Mouse (Mus musculus) cerebellum, postnatal 4 days (tissue): ENCODE results near the gene Mfsd6.

ENCODE experiments used
- DNase-seq, 2 experiments: peaks; one replicate each; pipeline ENCODE4 v3.0.0; 2022; ENCODE audit warnings: low spot score in 2 of 2, mixed read lengths in 1 of 2

Mfsd6 gene

DNA sequence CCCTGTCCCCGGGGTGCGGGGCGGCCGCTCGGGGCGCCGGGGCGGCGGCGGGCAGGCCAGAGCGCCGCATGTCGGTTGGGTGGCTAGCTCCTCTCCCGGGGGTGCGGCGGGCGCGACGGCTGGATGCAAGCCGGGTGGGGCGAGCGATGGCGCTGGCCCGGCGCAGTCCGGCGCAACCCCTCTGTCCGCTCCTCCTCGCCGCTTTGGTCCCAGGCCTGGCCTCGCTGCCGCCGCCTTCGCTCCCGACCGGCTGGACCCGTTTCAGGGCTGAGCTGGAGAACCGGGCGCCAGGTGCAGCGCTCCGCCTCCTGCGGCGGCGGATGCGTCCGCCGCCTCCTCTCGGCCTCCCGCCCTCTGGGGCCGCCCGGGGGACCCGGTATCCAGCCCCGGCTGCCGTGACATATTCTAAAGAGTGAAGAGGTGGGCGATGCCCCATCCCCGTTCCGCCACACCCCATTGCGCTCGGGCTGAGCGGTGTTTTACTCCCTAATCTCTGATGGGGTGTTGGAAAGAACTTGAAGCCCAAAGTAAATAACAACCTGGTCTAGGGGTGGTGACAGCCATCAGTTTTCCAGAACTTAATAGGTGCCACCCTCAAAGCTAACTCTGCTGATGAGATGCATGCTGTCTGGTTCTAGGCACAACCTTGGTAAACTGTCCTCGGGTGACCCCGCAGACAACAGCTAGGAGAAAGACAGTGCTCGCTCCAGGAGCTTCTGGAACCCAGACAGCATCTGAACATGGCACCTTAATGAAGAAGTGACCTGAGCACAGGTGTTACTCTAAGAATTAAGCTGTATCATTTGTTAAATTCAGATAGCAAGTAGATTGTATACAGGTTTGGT is at the start of gene Mfsd6:
Mfsd6 (minus strand) TSS at position 407 of the 845 bp plus-strand sequence.
- DNase-seq = peak; percentile 29 to 54

DNA sequence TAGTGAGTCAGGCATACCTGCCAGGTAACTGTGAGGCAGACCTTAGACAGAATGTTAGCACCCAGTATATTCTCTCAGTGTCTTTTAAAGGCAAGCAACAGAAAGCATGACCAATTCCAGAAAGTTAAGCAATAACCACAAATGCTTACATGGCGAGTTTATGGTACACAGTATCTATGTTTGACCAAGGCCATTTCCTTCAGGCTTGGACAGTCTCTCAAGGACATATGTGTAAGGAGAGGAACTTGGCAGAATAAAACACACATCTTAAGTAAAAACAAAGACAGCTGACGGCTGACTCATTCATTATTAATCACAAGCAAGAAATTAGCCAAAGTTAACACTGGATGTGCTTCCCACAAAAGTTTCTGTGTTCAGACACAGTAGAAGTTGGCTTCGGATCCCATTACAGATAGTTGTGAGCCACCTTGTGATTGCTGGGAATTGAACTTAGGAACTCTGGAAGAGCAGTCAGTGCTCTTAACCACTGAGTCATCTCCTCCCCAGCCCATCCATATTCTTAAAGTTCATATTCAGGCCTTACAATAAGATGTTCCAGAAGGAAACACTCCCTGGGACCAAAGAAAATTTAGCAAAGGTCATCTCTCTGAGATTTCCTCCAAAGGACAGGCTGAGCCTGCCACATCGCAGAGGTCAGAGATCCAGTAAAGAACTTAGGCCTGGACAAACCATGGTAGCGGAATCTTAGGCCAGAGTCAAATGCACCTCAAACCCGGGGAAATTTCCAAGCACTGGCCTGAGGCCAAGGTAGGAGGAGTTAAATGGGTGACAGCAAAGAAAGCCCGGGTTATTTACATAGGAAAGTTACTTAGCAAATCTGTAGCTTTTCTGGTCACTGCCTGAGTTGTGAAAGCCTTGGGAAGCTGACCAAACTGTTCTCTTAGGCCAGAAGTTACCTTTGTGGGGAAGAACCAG is 38.2 kb upstream of the Mfsd6 start:
- DNase-seq = no peak

DNA sequence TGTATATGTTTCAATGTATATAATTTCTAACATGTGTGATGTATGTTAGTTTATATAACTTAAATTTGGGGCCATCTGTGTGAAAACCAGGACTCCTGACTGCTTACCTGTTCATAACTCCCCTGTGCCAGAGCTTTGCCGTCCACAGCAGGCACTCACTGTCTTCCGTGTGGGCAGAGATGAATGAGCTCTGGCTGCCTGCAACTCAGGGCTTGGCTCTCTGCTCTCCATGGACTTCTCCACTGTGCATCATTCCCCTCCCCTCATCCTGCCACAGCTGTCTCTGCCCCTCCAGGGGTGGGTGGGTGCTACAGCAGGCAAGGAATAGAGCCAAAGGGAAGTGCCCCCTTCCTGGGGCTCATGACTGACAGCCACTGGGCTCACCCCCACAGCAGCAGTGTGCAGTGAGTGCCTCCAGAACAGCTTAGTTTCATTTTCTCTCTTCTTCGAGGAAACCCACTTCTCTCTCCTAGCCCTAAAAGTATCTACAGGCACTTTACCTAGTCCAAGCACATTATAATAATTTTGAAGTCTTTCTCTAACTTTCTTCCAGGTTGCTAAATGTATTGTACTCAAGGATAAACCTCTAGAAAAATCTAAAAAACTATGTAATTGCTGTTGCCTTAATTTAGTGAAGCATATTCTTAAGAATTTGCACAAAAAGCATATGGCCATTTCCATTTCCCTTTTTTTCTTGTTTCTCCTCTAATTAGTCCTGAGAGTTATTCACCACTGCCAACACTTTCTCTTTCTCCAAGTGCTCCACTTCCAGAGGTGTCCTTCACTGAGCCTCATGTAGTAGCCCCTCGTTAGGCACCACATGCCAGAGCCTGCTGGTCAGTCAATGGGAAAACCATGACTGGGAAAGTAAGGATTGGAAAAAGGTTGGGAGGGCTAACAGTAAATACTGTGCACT is 36.9 kb upstream of the Mfsd6 start:
- no peak for DNase-seq

GRCm38 (mm10) chr1:52758174-52758573 is 30.9 kb upstream of the Mfsd6 start:
- no peak for DNase-seq

GRCm38 (mm10) chr1:52754331-52754730 is 27.1 kb upstream of the Mfsd6 start:
- no peak for DNase-seq

DNA sequence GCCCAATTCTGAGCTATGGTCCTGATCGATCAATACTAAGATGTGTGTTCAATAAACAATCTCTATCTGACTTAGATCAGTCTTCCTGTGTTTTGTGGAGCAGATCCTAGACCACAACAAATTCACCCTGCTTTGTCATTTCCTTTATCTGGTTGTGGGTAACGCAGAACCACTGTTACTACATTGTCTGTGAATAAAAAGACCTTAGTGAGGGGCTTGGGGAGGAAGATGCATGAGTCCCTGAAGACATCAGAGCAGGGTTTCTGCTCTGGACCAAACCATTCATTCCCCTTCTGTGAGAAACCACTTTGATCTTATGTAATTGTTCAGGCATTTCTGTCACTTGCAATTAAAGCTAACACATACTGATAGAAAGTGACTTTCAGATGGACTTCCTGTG is 26.6 kb upstream of the Mfsd6 start:
- DNase-seq = no peak

- no peak for DNase-seq
Observed at GRCm38 (mm10) chr1:52752706-52753105, 25.4 kb upstream of the Mfsd6 start.

DNA sequence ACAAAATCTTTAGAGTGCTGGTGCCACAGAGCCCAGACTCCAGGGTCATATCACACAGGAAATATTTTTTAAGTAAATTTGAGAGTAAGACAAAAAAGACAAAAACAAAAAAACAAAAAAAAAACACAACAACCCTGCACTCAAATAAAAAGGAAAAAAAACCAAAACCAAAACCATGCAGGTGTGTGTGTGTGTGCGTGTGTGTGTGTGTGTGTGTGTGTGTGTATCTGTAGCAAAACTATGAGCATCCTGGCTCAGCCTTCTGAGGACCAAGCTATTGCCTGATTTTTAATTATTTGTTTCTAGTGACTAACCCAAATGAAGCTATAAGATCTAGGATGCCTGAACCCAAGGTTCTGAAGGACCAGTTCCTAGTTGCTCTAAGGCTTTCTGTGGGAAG is 24.4 kb upstream of the Mfsd6 start:
- DNase-seq = no peak

GRCm38 (mm10) chr1:52749978-52750377 is 22.7 kb upstream of the Mfsd6 start:
- DNase-seq = no peak

DNA sequence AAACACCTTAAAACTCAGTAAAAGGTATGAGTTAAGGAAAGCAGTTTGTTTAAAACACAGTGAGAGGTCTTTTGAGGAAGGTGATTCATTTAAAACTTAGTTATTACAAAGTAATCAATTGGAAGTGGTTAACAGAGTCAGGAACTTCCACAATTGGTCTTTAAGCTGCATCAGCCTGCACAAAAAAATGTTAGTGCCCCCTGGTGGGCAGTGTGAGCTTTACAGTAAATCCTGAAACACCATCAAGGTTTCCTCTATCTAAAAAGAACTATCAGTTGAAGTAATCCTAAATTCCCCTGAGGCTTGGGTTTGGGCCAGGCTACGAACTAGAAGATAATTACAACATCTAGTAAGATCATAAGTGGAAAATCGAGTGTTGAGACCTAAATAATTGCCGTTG is 21.0 kb upstream of the Mfsd6 start:
- peak in 1 of 2 experiments; percentile 57 for DNase-seq

GRCm38 (mm10) chr1:52742567-52742966 is 15.3 kb upstream of the Mfsd6 start:
- DNase-seq = no peak

GRCm38 (mm10) chr1:52734208-52734607 is 6.9 kb upstream of the Mfsd6 start:
- no peak for DNase-seq

GRCm38 (mm10) chr1:52730258-52730657 is 3.0 kb upstream of the Mfsd6 start:
- DNase-seq = no peak

GRCm38 (mm10) chr1:52728857-52729489 is 1.7 kb upstream of the Mfsd6 start:
- no peak for DNase-seq

DNA sequence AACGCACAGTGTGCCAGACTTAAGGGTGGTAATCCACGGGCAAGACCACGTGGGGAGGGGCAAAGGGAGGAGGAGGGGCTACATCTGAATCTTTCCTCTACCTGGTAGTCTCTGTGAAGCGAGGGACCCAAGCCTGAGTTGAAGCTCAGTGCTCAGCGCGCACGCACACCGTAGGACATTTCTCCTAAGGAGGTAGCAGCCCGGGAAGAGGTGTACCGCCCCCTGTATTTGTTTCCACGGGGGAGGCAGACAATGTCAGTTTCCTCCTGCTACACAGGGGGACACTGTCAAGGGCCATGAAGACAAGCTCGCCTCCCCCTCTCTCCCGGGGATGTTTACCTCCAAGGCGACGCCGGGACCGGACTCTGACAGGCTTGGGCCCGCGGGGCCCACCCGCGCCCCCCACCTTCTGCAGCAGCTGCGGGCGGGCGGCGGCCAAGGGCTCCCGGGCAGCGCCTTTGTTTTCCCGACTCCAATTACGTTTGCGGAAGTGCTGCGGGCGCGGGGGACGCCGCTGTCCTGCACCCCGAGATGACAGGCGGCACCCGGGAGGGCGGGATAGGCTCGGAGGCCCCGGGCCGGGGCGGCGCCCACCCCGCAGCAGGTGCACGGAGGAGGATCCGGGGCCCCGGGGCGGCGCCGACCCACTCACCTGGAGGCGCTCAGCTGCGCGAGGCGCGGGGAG is 749 bp downstream of the Mfsd6 start:
- peak in 1 of 2 experiments; percentile 37 for DNase-seq

GRCm38 (mm10) chr1:52722586-52722985 is 4.7 kb downstream of the Mfsd6 start:
- no peak for DNase-seq

DNA sequence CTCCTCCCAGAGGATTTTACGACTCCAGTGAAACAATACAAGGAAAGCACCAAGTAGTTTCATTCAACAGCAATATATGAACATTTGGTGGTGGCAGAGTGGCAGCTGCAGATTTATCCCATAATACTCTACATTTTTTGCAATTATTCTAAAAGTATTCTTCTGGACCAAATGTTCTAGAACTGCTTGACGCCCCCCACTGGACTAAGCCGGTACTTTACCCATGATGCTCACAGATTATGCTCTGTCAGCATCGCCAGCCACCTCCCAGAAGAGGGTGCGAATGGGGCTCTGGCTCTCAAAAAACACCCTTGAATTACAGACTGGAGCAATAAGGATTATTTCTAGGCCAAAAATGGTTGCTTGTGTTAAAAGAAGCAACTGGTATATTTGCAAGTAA is 8.2 kb downstream of the Mfsd6 start:
- DNase-seq = no peak

- no peak for DNase-seq
Observed at GRCm38 (mm10) chr1:52718068-52718748, 9.1 kb downstream of the Mfsd6 start.

DNA sequence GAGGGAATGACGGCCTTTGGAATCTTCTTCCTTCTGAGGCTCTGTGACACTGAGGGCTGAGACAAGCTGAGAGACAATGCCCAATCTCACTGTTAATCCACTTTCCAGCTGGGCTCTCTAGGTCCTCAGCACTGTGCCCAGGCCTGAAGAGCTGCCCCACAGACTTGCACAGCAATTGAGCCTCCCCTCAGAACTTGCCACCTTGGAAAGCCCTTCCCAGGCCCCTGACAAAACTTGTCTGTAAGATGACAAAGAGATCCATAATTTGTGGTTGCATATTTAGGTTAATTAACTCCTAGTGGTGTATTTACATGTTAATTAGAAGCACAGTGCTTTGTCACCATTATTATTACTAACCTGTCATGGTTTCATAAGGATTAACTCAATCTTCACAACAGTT is 12.8 kb downstream of the Mfsd6 start:
- DNase-seq = no peak

GRCm38 (mm10) chr1:52714021-52714420 is 13.2 kb downstream of the Mfsd6 start:
- no peak for DNase-seq
